Mouse (Mus musculus): ENCODE measurements around the gene Rbm25. TPM values are rescaled to one million over a fixed set of nuclear protein-coding genes. Genes with fewer than 3 reads are reported as not detected.
"Not testable (repeated sequence)": the region's sequence is repeated elsewhere in the genome, so short reads cannot be mapped to it uniquely, and the experiment has no call there.

Rbm25 gene
- 22.3 and 32.3 TPM in 2 replicates for polyA plus RNA-seq (2012; rRNA removed)

DNA sequence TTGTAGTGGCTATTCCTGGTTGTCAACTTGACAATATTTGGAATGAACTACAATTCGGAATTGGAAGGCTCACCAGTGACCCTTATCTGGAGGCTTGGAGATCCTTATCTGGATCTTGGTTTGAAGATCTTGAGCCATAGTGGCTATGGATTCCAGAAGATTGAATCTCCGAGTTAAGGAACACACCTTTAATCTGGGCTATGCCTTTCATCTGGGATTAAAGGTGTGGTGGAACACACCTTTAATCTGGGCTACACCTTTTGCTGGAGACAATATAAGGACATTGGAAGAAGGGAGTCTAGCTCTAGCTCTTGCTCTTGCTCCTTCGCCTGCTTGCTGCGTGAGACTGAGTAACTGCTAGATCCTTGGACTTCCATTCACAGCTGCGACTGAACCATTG, at the start of gene Rbm25:
TSS of gene Rbm25 (plus strand) at position 301 of the 400 bp plus-strand sequence.
- WGBS: no CpG with 5 or more reads among the region's 5 CpGs
- not testable (repeated sequence) for DNase-seq; H3K4me1 ChIP-seq (ENCODE audit: control insufficient read depth, insufficient read depth, low read length)
- H3K4me3 ChIP-seq (replicated peaks; ENCODE audit: extremely low read depth, low read depth, low read length): peak within 1 kb of the TSS; percentile 96

DNA sequence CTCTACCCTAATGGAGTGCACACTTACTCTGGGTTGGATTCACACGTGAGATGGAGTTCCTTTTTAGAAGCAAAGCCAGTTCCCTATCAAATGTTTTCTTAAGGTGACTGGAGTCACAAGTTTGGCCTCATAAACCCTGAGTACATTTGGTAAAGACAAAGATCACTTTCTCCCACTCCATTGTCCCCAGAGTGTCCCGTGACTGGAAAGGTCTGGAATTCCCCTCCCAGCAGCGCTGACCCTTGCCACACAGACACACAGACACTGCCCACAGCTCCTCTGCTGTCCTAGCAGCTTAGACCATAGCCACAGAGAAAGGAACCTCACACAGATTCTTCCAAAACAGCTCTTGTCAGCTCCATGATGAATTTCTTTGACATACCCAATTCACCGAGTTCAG, 48.9 kb upstream of the Rbm25 start:
- Histone ChIP-seq H3K4me3 (replicated peaks; ENCODE audit: extremely low read depth, low read depth, low read length) (no peak overlapping the region), H3K4me1 (ENCODE audit: control insufficient read depth, insufficient read depth, low read length) (peaks cover 8% of the 10 kb centered on the region)
- 53% methylated on average over 4 of the region's 4 CpGs for WGBS
- TF ChIP-seq POLR2A (IDR thresholded peaks at IDR 0.05; ENCODE audit: borderline replicate concordance, extremely low read depth, low read depth, low read length): no peak
- no peak for TF ChIP-seq CTCF (IDR thresholded peaks at IDR 0.05; ENCODE audit: insufficient read depth, low read length)
- DNase-seq: no peak

DNA sequence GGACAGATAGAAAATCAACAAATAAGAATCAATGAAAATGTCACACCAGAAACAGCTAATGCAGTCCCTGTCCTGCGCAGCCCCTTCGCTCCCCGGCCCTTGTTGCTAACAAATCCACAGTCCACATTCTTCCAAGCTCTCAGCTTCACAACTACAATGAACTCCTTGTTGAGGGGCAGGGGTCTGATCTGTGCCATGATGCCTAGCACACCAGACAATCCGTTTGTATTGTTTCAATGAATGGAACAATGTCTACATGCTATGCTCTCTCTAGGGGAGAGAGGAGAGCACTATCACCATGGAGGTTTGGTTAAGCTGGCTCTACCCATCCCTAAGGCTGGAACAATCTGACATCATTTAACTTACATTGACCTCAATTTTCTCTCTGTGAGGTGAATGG, 48.3 kb upstream of the Rbm25 start:
- TF ChIP-seq CTCF (IDR thresholded peaks at IDR 0.05; ENCODE audit: insufficient read depth, low read length) (no peak), POLR2A (IDR thresholded peaks at IDR 0.05; ENCODE audit: borderline replicate concordance, extremely low read depth, low read depth, low read length) (no peak)
- Histone ChIP-seq H3K4me1 (ENCODE audit: control insufficient read depth, insufficient read depth, low read length) (peaks cover 8% of the 10 kb centered on the region), H3K4me3 (replicated peaks; ENCODE audit: extremely low read depth, low read depth, low read length) (no peak overlapping the region)
- WGBS: 88% methylated on average over 4 of the region's 4 CpGs
- no peak for DNase-seq

DNA sequence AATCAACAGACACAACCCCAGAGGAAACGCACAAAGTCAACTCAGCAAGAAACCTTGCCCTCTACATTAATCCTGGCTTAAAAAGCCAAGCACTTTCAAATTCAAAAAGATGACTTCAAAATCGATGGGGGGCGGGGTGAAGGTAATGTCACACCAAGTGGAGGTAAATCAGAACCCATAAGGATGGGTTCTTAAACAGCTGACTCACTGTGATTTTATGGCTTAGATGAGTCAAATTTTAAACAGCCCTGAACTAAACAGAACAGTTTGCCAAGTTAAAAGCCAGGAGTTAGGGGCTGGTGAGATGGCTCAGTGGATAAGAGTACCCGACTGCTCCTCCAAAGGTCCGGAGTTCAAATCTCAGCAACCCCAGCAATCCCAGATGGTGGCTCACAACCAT, 44.4 kb upstream of the Rbm25 start:
- no peak for TF ChIP-seq CTCF (IDR thresholded peaks at IDR 0.05; ENCODE audit: insufficient read depth, low read length)
- no peak for TF ChIP-seq POLR2A (IDR thresholded peaks at IDR 0.05; ENCODE audit: borderline replicate concordance, extremely low read depth, low read depth, low read length)
- 94% methylated on average over 5 of the region's 5 CpGs for WGBS
- no peak overlapping the region for H3K4me3 ChIP-seq (replicated peaks; ENCODE audit: extremely low read depth, low read depth, low read length)
- no peak for DNase-seq
- no peaks in the 10 kb centered on the region; the same call in 1 of the 2 replicates for H3K4me1 ChIP-seq (ENCODE audit: control insufficient read depth, insufficient read depth, low read length)

DNA sequence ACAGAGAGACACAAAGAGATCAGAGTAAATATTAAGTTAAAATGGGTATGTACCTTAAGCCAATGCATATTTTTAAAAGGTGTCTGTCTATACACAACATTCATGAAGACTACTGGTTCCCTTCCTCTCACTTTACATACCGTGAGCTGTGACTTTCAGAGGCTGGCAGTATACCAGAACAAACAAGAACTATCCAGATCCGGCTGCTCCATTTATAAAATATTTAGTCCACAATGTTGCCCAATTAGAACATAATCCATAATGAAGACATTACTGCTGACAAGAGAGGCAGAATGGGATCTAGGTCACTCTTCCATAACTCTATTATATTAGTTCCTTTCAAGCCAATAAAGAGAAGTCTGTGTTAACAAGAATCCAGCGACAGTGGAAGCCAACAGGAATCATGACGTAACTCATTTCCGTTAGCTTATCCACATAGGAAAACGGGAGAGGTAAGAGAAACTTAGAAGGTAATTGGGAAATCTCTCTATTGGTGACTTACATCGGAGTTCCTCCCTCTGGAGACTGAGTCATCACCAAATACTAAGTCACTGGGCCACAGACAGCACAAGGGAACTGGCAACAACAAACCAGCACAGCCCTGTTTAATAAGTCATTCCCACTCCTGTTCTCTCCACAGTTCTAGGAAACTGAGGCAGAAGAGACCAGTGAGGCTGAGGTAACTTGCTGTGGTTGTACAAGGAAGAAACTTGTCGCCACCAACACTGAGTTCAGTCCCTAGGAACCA, 39.1 kb upstream of the Rbm25 start:
- DNase-seq: no peak
- peaks cover 3% of the 10 kb centered on the region for H3K4me1 ChIP-seq (ENCODE audit: control insufficient read depth, insufficient read depth, low read length)
- no peak for TF ChIP-seq POLR2A (IDR thresholded peaks at IDR 0.05; ENCODE audit: borderline replicate concordance, extremely low read depth, low read depth, low read length)
- no peak for TF ChIP-seq CTCF (IDR thresholded peaks at IDR 0.05; ENCODE audit: insufficient read depth, low read length)
- no peak overlapping the region for H3K4me3 ChIP-seq (replicated peaks; ENCODE audit: extremely low read depth, low read depth, low read length)
- WGBS: 66% methylated on average over 8 of the region's 8 CpGs

DNA sequence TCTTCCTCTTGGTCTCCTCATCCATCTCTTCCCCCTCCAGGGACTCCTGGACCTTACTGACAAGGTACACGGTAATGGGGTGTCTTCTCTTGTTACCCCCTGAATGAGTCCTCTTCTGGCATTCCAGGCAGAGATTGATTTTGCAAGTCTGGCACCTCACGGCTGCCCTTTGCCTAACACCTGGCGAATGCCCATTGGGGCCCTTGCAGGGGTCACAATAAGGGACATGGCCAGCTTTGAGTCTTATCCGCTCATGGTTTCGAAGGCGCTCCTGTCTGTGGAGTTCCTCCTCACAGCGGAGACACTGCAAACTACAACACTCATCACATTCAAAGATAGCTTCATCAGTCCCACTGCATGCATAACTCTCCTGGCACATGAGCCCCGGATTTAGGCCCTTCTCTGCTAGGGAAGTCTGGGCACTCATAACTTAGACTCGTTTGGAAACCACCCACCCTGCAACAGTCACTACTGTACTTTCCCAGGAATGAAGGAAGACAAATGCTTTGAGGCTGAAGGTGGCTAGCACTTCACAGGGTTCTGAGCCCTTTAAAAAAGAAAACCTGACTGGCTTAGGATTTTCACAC, 36.5 kb upstream of the Rbm25 start:
- Histone ChIP-seq H3K4me1 (ENCODE audit: control insufficient read depth, insufficient read depth, low read length) (peaks cover 3% of the 10 kb centered on the region), H3K4me3 (replicated peaks; ENCODE audit: extremely low read depth, low read depth, low read length) (no peak overlapping the region)
- no peak for DNase-seq
- TF ChIP-seq CTCF (IDR thresholded peaks at IDR 0.05; ENCODE audit: insufficient read depth, low read length) (no peak), POLR2A (IDR thresholded peaks at IDR 0.05; ENCODE audit: borderline replicate concordance, extremely low read depth, low read depth, low read length) (no peak)
- 81% methylated on average over 9 of the region's 9 CpGs for WGBS

DNA sequence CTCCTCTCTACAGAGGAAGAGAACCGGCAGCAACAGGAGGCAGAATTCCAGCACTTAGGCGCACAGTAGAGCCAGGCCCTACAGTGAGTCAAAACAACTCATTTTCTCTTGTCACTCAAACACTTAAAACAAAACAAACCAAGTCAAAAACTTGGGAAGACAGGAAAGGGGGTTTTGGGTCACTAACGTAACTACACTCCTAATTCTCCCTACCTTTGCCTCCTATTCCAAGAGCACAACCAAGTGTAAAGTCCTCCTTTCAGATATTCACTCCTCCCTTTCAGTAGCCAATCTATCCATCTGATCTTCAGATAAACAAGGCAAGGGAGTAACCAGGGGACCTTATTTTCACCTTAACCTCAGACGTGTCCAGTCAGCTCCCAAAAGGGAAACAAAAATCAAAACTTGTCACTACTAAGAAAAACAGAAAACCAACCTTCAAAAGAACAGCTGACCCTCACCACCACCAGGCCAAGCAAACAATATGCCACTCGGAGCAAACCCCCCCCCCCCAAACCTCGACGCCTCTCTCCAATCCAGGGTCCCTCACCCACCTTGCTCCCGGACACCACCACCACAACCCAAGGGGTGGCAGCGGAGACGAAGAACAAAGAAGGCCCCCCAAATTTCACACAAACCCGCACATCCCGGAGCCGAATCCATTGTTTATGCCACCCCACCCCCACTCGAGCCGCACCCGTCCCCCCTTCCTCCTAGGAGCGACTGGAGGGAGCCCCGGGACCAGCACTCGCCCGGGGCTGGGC, 34.7 kb upstream of the Rbm25 start:
- 2% methylated on average over 20 of the region's 20 CpGs for WGBS
- TF ChIP-seq CTCF (IDR thresholded peaks at IDR 0.05; ENCODE audit: insufficient read depth, low read length): no peak
- no peak for TF ChIP-seq POLR2A (IDR thresholded peaks at IDR 0.05; ENCODE audit: borderline replicate concordance, extremely low read depth, low read depth, low read length)
- peaks cover 3% of the 10 kb centered on the region for H3K4me1 ChIP-seq (ENCODE audit: control insufficient read depth, insufficient read depth, low read length)
- DNase-seq: no peak
- peak overlapping the region; percentile 81 for H3K4me3 ChIP-seq (replicated peaks; ENCODE audit: extremely low read depth, low read depth, low read length)

DNA sequence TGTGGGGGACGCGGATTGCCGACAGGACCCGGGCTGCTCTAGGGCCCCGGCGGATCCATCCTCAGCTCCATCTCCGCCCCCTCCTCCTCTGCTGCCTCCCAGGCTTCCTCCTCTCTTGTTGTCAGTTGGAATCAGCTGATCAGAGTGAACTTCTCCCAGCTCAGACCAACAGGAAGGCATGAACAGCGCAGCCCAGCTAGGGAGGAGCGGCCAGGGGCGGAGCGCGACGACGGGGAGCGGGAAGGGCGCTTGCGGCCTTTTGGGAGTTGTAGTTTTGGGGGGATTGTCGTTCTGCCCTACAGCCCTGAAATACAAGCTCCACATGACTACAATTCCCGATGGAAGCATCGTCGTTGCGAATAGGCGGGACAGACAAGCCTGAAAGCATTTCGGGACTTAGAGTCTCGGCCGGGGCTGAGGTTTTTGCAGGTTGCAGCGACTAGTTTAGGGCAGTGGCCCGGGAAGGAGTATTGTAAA, 34.0 kb upstream of the Rbm25 start, which contains the start of gene Zfyve1:
TSS of gene Zfyve1 (minus strand) at position 198 of the 477 bp plus-strand sequence.
- WGBS: under 1% methylated on average over 28 of the region's 28 CpGs
- peak within 1 kb of the TSS; percentile 81 for H3K4me3 ChIP-seq (replicated peaks; ENCODE audit: extremely low read depth, low read depth, low read length)
- peak; percentile 87 for DNase-seq
- TF ChIP-seq POLR2A (IDR thresholded peaks at IDR 0.05; ENCODE audit: borderline replicate concordance, extremely low read depth, low read depth, low read length) (peak; percentile 72; the same call in 1 of the 2 replicates), CTCF (IDR thresholded peaks at IDR 0.05; ENCODE audit: insufficient read depth, low read length) (no peak)
- H3K4me1 ChIP-seq (ENCODE audit: control insufficient read depth, insufficient read depth, low read length): peaks cover 3% of the 10 kb centered on the region; the same call in 1 of the 2 replicates

DNA sequence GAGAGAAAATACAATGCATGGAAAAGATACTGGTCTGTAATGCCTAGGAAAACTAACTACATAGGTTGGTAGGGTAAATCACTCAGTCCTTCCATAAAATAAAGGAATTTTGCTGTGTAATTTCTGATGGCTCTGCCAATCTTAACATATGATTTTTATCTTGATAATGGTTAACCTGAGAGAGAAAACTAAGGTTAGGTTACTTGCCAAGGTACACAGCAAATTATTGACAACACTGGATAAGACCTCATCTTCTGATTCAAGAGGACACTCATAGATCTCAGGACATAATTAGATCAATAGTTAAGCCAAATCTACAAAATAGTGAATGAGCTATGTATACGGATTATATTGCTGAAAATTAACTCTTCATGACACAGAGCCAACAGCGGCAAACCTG, 33.2 kb upstream of the Rbm25 start:
- TF ChIP-seq CTCF (IDR thresholded peaks at IDR 0.05; ENCODE audit: insufficient read depth, low read length): no peak
- no peak for TF ChIP-seq POLR2A (IDR thresholded peaks at IDR 0.05; ENCODE audit: borderline replicate concordance, extremely low read depth, low read depth, low read length)
- peaks cover 3% of the 10 kb centered on the region; the same call in 1 of the 2 replicates for H3K4me1 ChIP-seq (ENCODE audit: control insufficient read depth, insufficient read depth, low read length)
- DNase-seq: no peak
- 73% methylated on average over 2 of the region's 2 CpGs for WGBS
- no peak overlapping the region for H3K4me3 ChIP-seq (replicated peaks; ENCODE audit: extremely low read depth, low read depth, low read length)
